Mouse (Mus musculus): ENCODE data around the gene Tmem108. TPM values are rescaled to one million over a fixed set of nuclear protein-coding genes. Genes with fewer than 3 reads are reported as not detected.

The Tmem108 gene
- total RNA-seq, 2 experiments from 2014 or later, result 39.3 to 42.5 TPM

DNA sequence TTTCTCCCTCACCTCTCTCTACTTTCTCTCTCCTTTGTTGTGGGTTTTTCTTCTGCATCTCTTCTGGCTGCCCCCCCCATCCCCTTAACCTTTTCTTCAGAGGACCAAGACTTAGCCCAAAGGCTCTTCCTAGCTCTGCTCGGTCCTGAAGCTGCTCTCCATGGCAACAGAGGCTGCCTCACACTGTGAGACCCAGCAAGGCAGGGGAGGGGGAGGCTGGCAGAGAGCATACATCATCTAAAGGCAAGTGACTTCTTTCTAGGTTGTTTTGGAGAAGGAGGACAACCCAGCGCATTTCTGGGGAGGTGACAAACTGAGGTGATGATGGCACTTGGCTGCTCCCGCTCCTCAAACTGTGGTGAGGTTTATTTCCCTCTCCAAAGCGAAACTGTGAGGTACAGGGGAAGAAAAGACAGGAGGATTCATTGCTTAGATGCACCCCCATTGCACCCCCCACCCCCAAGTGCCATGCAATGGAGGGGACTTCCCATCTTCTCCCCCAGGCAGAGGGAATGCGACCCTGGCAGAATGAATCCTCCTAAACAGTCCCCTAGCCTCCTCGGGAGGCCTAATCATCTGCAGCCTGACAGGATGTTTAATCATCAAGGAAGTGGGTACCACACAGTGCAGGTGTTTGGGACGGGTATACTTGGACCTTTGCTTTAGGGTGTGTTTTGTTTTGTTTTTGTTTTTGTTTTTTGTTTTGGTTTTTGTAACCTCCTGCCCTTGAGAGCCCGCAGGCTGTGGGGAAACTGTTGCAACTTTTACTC, 223.4 kb downstream of the Tmem108 start:
- peak; percentile 43 to 62 for DNase-seq (ENCODE audit: low spot score in 2 of 2)
- intact Hi-C loops (cut with DNase I), result no loop called here

DNA sequence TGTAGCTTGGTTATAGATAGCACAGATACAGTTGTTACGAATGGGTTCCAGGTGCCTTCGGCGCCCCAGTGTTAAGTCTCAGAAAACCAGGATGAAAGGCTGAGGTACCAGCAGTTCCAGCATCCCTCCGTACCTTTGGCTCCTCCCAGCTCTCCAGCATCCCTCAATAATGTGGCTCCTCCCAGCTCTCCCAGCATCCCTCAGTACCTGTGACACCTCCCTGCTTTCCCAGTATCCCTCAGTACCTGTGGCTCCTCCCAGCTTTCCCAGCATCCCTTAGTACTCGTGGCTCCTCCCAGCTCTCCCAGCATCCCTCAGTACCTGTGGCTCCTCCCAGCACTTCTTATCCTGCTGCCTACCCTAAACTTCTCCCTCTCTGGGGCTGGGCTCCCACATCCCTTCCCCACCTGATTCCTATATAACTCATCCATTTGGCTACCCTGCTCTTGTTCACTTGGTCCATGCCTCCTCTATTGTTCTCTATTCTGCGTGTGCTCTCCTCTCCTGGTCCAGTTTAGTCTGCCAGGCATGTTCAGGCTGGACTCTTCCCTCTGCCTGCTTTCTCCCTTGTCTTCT, 225.5 kb downstream of the Tmem108 start:
- intact Hi-C loops (cut with DNase I), result no loop called here
- DNase-seq (ENCODE audit: low spot score in 2 of 2), result no peak

DNA sequence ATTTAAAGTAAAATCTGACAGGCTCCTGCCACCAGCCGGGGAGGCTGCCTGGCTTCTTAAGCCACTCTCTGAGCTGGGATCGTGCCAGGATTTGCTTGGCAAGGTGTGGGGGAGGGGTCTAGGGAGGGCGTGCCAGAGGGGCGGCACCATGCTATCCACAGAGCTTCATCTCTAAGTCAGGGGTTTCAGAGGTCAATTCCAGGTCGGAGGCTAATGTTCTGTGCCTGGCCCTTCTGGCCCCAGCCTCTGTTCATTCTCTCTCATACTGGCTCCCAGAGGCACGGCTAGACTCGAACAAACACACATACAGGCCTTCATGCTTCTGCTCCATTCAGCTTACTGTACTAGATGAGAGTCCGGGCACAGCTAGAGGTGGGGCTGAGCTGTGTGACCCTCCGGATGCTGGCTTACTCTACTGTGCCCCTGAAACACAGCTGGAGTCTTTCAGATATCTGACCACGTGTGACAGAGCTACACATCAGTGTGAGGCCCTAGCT, 236.5 kb downstream of the Tmem108 start:
- DNase-seq (ENCODE audit: low spot score in 2 of 2), result no peak
- intact Hi-C loops (cut with DNase I), result no loop called here

DNA sequence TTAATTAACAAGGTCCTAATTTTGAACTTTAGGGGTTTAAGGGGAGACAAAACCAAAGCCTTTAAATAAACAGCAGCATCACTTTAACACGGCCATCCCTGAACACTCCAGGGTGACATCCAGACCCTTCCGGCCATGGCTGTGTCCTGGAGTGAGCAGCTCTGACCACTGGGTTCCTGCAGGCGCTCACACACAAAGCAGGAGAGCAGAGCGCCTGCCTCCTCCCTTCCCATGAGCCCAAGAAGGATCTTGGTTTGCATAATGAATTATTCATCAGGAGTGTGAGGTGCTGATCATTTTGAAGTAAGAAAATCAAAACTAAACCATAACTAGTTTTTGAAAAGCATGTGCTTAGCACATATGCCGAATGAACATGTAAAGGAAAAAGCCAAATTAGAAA, 237.0 kb downstream of the Tmem108 start:
- DNase-seq (ENCODE audit: low spot score in 2 of 2), result no peak
- intact Hi-C loops (cut with DNase I), result no loop called here

DNA sequence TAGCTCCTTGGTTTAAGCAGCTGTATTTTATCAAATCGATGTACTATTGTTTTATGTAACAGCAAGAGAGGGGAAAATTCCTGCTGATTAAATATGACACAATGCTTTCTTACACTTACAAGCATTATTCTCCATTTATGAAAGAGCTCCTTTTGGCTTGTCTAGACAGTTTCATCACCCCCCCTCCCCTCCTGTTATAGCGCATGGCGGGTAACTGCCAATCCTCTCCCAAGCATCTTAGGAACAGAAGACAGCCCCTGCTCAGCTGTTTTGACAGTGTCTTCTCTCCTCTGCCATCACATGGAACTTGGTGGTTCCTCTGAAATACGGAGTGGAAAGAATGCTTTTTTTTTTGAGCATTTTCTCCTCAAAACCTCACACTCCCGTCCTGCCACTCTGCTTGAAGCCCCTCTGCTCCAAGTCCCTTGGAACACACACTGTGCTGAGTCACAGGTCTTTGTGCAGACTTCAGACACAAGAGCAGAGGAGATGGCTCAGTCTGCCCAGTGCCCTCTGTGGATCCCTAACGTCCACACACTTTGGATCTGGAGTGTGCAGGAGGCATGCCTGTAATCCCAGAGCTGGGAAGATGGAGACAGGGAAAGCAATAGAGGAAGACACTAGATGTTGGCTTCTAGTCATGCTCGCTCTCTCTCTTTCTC, 237.8 kb downstream of the Tmem108 start:
- intact Hi-C loops (cut with DNase I), result no loop called here
- DNase-seq (ENCODE audit: low spot score in 2 of 2), result peak in 1 of 2 experiments; percentile 48

DNA sequence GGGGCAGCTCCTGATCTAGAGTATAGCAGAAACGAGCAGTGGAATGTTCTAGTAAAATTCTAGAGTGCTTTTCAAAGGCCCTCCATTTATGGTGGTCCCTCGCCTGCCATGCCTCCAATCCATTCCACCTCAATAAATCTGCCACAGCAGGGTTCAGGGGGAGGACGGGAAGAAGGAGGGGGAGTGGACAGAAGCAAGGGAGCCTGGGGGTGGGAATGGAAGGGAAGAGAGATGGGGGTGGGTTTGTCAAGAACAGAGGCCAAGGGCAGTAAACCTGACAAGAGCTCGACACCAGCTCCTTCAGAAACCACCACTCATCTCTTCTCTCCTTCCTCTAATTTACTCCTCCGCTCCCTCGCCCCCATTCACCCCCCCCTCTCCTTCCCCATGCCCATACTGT, 238.6 kb downstream of the Tmem108 start:
- intact Hi-C loops (cut with DNase I), result no loop called here
- DNase-seq (ENCODE audit: low spot score in 2 of 2), result no peak

DNA sequence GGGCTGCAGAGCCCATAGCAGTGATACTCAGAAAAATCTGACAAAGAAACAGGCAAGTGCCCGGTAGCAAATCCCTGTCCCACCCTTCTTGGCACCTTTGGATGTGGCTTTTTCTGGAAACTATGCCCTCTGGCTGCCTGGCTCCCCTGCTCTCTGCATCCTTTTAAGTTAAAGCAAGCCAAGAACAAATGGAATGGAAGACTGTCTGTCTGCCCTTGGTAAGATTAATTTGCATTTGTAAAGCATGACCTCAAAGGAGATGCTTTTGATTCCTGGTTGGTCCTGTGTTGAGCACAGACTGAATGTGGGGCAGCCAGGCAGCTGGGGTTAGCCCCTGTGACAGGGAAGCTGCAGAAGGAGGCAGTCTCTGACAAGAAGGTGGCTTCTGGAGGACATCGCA, 247.8 kb downstream of the Tmem108 start:
- no peak for DNase-seq (ENCODE audit: low spot score in 2 of 2)
- intact Hi-C loops (cut with DNase I), result no loop called here

DNA sequence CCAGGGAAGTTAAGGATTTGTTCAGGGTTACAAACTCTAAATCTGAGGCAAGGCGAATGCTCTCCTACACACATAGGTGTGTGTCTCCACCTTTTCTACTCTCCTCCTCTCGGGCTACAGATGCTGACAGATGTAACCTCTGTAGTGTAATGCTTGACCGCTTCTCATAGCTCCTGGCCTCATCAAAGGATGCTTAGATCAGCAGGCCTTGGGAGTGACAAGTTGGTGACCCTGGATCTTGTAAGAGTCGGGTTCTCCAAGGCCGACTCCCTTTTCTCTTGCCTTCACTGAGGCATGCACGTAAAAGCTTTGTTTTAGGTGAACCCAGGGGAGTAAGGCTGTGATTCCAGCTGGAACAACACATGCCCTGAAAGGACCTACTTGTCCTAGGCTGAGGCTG, 249.4 kb downstream of the Tmem108 start:
- intact Hi-C loops (cut with DNase I), result no loop called here
- DNase-seq (ENCODE audit: low spot score in 2 of 2), result no peak

DNA sequence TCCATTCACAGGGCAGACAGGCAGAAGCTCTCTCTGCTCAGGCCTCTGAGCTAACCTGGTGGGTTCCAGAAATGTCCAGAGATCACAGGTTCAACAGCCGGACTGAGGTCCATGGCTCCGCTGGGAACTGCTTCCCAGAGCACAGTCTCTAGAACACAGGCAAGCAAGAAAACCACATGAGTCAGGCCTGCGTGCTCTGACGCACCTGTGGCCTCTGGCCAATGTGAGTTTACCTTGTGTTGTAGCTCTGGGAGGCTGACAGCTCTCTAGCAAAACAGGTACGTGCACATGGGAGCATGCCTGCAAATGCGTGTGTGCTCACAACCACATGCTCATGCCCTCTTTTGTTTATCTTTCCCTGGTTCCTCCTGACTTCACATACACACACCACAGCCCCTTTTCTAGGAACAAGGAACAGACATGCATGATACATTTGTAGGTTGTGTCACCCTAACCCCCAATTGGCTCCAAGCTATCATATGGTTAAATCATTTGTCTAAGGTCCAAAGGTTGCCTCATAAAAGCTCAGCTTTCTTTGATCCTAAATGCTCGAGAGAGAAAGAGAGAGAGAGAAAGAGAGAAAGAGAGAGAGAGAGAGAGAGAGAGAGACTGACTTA, 254.6 kb downstream of the Tmem108 start:
- intact Hi-C loops (cut with DNase I), result no loop called here
- no peak for DNase-seq (ENCODE audit: low spot score in 2 of 2)

DNA sequence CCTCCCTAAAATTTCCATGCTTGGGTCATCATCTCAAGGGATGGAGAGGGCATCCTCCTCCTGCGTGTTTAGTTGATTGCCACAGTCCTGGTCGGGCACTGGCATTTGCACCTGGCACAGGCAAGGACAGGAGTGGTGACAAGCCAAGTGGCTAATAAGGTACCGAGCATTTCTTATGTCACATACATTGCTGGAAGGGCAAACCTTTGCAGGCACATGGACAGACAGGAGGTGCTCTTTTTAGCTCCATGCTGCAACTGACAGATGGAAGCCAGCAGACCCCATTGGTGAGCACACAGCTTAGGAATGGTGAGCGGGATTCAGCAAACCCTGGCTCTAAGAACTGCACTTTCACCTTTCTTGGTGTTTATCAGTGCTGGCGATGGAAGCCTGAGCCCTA, 256.6 kb downstream of the Tmem108 start:
- DNase-seq (ENCODE audit: low spot score in 2 of 2), result no peak
- intact Hi-C loops (cut with DNase I), result no loop called here

DNA sequence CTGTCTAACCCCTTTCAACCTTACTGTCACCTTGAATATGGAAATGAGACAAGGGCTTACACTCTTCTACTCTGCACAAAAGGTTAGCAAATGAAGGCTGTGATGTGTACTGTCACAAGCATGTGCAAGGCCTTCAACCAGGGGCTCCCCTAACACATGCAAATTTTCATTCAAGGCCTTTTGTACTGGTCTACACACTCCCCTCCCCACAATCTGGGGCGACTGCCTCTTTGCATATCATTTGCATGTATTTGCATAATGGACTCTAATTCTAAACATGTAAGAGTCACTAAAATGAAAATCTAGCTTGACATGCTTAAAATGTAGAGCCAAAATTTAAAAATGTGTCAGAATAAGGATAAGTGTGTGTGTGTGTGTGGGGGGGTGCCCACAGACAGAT, 257.0 kb downstream of the Tmem108 start:
- intact Hi-C loops (cut with DNase I), result loop anchor here (5.0 kb wide), 1 partner anchor 53 kb away; no protein-coding TSS in a partner anchor
- DNase-seq (ENCODE audit: low spot score in 2 of 2), result peak; percentile 37 to 65

DNA sequence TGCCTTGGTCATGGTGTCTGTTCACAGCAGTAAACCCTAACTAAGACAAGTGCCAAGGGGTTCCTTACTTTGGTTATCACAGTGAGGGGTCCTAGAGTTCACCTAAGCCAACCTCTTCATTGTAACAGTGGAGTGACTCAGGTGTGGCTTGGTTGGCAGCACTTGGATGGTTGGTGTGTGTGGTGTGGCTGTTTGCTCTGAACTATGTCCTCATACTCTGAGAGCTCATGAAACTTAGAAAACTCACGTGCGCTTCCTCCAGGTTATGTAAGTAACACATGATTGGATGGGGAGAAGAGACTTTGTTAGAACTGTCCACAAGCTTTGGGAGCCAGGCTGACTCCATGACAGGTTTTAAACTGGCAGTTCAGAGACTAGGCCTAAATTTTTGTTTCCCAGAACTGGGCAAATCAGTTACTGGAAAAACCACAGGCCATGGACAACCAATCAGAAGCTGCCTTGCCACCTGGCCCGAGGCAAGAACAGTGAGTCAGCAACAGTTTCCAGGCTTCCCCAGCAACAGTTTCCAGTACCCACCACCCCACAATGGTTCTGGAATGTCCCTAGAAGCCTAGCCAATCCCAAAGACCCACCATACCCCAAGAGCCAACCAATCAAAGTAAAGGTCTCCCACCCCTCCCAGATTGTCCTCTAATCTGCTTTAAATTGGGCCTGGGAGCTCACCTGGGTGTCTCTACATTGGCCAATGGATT, 257.9 kb downstream of the Tmem108 start:
- intact Hi-C loops (cut with DNase I), result loop anchor here (5.0 kb wide), 1 partner anchor 54 kb away; no protein-coding TSS in a partner anchor

DNA sequence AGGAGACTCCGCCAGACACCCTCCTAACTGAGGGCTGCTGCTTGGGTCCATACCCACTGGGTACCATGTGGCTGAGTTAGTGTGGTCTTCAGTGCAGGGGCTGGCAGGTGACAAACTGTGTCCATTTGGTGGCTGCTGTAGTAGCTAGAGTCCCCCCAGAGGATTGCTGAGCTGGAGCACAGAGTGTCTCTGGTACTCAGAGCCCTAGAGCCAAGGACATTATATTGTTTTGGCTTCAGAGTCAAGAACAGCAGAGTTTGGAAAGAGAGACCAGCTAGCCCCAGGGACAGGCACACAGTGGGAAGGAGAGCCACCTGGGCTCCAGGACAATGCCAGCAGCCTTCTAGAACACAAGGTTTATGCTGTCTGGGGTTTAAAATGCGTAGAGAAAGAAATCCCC, 259.0 kb downstream of the Tmem108 start:
- no peak for DNase-seq (ENCODE audit: low spot score in 2 of 2)
- intact Hi-C loops (cut with DNase I), result loop anchor here (5.0 kb wide), 1 partner anchor 55 kb away; no protein-coding TSS in a partner anchor

More for the DNA sequence above, 257.9 kb downstream of the Tmem108 start:
- no peak for DNase-seq (ENCODE audit: low spot score in 2 of 2)

DNA sequence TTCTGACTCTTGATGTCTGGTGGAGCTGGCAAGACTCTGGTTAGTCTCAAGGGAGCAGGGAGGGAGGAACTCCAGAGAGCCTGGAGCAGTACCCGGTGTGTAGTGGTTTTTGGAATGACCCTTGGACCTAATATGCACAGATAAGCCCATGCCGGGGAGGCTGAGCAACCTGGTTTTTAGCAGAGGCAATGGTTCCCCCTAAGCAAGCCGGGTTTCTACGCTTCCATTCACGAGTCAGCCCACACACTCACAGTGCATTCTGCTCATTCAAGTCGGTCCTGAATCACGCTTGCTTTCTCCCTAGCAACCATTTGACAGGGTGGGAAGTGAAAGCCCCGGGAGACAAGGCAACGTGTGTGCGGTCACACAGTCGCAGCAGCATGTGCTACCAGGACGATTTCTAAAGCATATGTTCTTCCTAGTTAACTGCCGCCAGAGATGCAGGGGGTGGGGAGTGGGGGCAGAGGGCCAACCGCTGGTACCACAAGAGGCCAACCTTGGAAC, 259.7 kb downstream of the Tmem108 start:
- intact Hi-C loops (cut with DNase I), result loop anchor here (5.0 kb wide), 1 partner anchor 55 kb away; no protein-coding TSS in a partner anchor
- DNase-seq (ENCODE audit: low spot score in 2 of 2), result peak; percentile 77 to 86

DNA sequence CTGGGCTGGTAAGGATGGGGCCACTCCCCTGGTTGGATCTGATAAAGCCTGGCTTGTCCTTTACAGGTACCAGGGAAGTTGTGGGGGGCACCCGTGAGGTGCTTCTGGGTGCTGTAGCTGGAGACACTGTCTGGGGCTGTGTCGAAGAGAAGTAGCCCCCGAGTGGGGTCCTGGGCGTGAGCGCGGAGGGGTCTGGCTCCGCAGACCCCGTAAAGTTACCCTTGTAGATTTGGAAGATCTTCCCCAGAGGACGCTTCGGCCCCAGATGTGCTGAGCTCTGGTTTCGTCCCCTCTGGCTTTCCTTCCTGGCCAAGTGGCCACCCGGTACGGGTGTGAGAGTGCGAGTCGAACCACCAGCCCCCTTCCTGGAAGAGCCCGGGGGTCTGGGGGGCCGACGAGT, 262.3 kb downstream of the Tmem108 start:
- intact Hi-C loops (cut with DNase I), result no loop called here
- no peak for DNase-seq (ENCODE audit: low spot score in 2 of 2)

DNA sequence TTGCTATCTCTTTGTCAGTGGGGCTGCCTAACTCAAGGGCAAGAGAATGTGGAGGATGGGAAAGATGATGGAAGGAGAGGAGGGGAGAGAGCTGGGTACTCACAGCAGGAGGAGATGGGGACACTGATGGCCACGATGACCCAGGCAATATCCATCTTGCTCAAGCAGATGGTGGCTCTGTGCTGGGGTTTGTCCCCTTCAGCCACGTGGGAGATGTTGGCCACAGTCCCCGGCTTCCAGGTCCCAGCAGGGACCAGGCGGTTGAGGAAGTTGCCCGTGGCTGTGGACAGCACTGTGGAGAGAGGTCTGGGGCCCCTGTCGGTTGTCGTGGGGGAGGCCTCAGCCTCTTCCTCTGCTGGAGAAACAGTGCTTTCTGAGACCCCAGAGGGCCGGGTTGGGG, 262.9 kb downstream of the Tmem108 start:
- intact Hi-C loops (cut with DNase I), result no loop called here

DNA sequence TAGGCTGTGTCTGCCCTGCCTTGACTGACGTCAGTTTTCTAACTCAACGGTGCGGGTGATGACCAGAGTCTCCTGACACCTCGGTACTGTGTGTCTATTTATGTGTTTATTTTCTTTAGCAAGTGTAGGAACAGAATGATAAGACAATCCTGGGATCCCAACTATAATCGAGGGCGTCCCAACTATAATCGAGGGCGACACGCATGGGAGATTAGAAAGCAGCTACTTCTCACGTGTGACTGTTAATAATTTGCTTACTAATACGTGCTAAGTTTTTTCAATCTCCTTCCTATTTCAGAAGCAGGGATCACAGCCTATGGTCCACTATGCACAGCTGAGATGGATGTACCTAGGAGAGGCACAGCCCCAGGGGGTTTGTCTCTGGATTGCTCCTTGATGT, 266.2 kb downstream of the Tmem108 start:
- DNase-seq (ENCODE audit: low spot score in 2 of 2), result no peak
- intact Hi-C loops (cut with DNase I), result loop anchor here (2.0 kb wide), 1 partner anchor 501 kb away; no protein-coding TSS in a partner anchor

More for the DNA sequence above, 262.9 kb downstream of the Tmem108 start:
- no peak for DNase-seq (ENCODE audit: low spot score in 2 of 2)

DNA sequence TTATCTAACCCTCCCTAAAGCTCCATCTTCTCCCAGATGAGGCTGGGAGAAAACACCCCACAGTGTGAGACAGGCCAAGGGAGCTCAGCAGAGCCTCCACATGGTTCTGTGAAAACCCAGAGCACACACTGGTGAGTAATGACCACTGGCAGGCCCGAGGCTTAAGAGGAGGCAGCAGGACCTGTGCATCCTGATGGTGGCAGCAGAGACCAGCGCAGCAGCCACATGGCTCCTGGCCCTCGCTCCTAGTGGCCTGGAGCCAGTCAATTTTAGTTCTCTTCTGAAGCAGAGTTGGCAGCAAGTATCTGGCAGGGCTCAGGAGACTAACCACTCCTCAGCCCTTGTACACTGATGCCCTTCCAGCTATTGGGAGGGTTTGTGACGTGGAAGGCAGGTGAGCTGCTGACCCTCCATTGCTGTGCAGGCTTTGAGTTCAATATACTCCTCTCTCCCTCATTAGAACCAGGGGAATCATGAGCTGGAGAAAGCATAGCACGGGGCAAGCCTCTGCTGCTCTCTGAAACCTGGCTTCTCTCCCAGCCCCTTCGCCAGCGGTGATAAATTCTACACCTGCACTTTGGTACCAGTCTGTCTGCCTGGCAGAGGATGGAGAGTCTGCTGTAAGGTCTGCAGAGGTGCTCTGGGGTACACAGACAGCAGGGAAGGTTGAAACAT, 267.2 kb downstream of the Tmem108 start:
- DNase-seq (ENCODE audit: low spot score in 2 of 2), result peak; percentile 84 to 90
- intact Hi-C loops (cut with DNase I), result loop anchor here (2.0 to 5.0 kb wide), 2 partner anchors 103 to 502 kb away; no protein-coding TSS in a partner anchor

Measured in left cerebral cortex, postnatal 14 days (tissue).